Mouse (Mus musculus): ENCODE data around the gene Kcnc1. TPM values are rescaled to one million over a fixed set of nuclear protein-coding genes. Genes with fewer than 3 reads are reported as not detected.

The Kcnc1 gene
- total RNA-seq, 2 experiments from 2014 or later = 115 to 131 TPM

Other genes starting within 250 kb of the Kcnc1 start
- 10 to 100 TPM; 28.2 to 33.1 TPM for gene Abcc8, start 216.5 kb upstream of the Kcnc1 start, total RNA-seq (2021)
- gene Ush1c, start 158.0 kb upstream of the Kcnc1 start, total RNA-seq (2021) = not detected
- under 1 TPM; 0.11 to 0.21 TPM for gene Otog, start 155.5 kb upstream of the Kcnc1 start, total RNA-seq (2021)
- gene Myod1, start 20.0 kb upstream of the Kcnc1 start, total RNA-seq (2021) = under 1 TPM in 1 of 2 experiments, not detected in 1; 0.18 TPM
- gene Sergef, start 243.3 kb downstream of the Kcnc1 start, total RNA-seq (2021) = 10 to 100 TPM; 59.7 to 69.3 TPM